Mouse (Mus musculus) MEL (cell line): ENCODE data around the gene Apc2. TPM values are rescaled to one million over a fixed set of nuclear protein-coding genes. Genes with fewer than 3 reads are reported as not detected.

Source experiments
- DNase-seq: peaks from one replicate; pipeline ENCODE4 v3.0.0; 2011; ENCODE audit warnings: low read depth, low spot score
- H3K27ac ChIP-seq: 2 replicates; pipeline ENCODE4 v1.5.1; 2012; ENCODE audit warnings: low read depth, mild to moderate bottlenecking, control low read depth, low read length, moderate library complexity; ENCODE audit not compliant: control insufficient read depth
- H3K27me3 ChIP-seq, 2 experiments: fragments of 150-350 bp in 1 of 2; sonication (generic) in 1 of 2; 2 replicates each; pipeline ENCODE4 v1.6.1; 2012; ENCODE audit warnings: low read length in 2 of 2, mild to moderate bottlenecking in 2 of 2, improper control_type of control experiment in 1 of 2, moderate library complexity in 1 of 2; ENCODE audit not compliant: insufficient read depth in 2 of 2, control insufficient read depth in 1 of 2
- H3K36me3 ChIP-seq, 2 experiments: 2 replicates each; pipeline ENCODE4 v1.6.1; 2012 to 2014; ENCODE audit warnings: low read length in 2 of 2, improper control_type of control experiment in 1 of 2, inconsistent platforms in 1 of 2, mild to moderate bottlenecking in 1 of 2; ENCODE audit not compliant: insufficient read depth in 2 of 2, control insufficient read depth in 1 of 2
- H3K4me1 ChIP-seq, 2 experiments: fragments of 150-350 bp in 1 of 2; sonication (generic) in 1 of 2; 2 replicates each; pipeline ENCODE4 v1.6.1; 2012; ENCODE audit warnings: low read length in 2 of 2, improper control_type of control experiment in 1 of 2, mild to moderate bottlenecking in 1 of 2; ENCODE audit not compliant: insufficient read depth in 2 of 2, control insufficient read depth in 1 of 2
- H3K4me3 ChIP-seq, 2 experiments: fragments of 150-350 bp in 1 of 2; sonication (generic) in 1 of 2; 2 replicates each; pipeline ENCODE4 v1.5.1; 2012; ENCODE audit warnings: low read depth in 2 of 2, low read length in 2 of 2, mild to moderate bottlenecking in 2 of 2, moderate library complexity in 2 of 2, control low read depth in 1 of 2, improper control_type of control experiment in 1 of 2; ENCODE audit not compliant: control insufficient read depth in 1 of 2, insufficient read depth in 1 of 2
- H3K79me2 ChIP-seq: 2 replicates; pipeline ENCODE4 v1.6.1; 2012; ENCODE audit warnings: mild to moderate bottlenecking, low read length, moderate library complexity; ENCODE audit not compliant: control insufficient read depth, poor library complexity, insufficient read depth
- H3K9ac ChIP-seq: 2 replicates; pipeline ENCODE4 v1.6.1; 2012; ENCODE audit warnings: low read depth, mild to moderate bottlenecking, control low read depth, low read length, moderate library complexity; ENCODE audit not compliant: control insufficient read depth, poor library complexity, severe bottlenecking
- H3K9me3 ChIP-seq: fragments of 150-350 bp; sonication (generic); replicated peaks from 2 replicates; pipeline ENCODE4 v1.6.1; 2012; ENCODE audit warnings: mild to moderate bottlenecking, low read length, improper control_type of control experiment, moderate library complexity; ENCODE audit not compliant: insufficient read depth
- CTCF ChIP-seq, 3 experiments: IDR thresholded peaks in 2 of 3; conservative IDR thresholded peaks in 1 of 3; 2 replicates each; pipeline ENCODE4 v1.5.1; 2011 to 2012; ENCODE audit warnings: low read length in 3 of 3, low read depth in 2 of 3, mild to moderate bottlenecking in 2 of 3, improper control_type of control experiment in 1 of 3, inconsistent platforms in 1 of 3, mixed read lengths in 1 of 3, moderate library complexity in 1 of 3; ENCODE audit not compliant: control insufficient read depth in 1 of 3, insufficient read depth in 1 of 3, poor library complexity in 1 of 3, severe bottlenecking in 1 of 3
- ELF1 ChIP-seq: IDR thresholded peaks from 2 replicates; pipeline ENCODE4 v1.6.1; 2014; ENCODE audit warnings: low read depth, mild to moderate bottlenecking, inconsistent platforms, low read length, improper control_type of control experiment, moderate library complexity
- ETS1 ChIP-seq: IDR thresholded peaks from 2 replicates; pipeline ENCODE4 v1.6.1; 2012; ENCODE audit warnings: low read depth, mild to moderate bottlenecking, inconsistent platforms, low read length, improper control_type of control experiment, moderate library complexity
- GATA1 ChIP-seq: IDR thresholded peaks from 2 replicates; pipeline ENCODE4 v1.6.1; 2011; ENCODE audit warnings: low read depth, low read length, improper control_type of control experiment
- KAT2A ChIP-seq: conservative IDR thresholded peaks from 2 replicates; pipeline ENCODE4 v1.6.1; 2012; ENCODE audit warnings: low read depth, low read length, improper control_type of control experiment, inconsistent platforms
- MAFK ChIP-seq: IDR thresholded peaks from 2 replicates; pipeline ENCODE4 v1.6.1; 2011; ENCODE audit warnings: low read depth, mild to moderate bottlenecking, low read length, improper control_type of control experiment, borderline replicate concordance
- MAX ChIP-seq: IDR thresholded peaks from 2 replicates; pipeline ENCODE4 v1.6.1; 2011; ENCODE audit warnings: low read length, improper control_type of control experiment
- MAZ ChIP-seq: IDR thresholded peaks from 2 replicates; pipeline ENCODE4 v1.6.1; 2012; ENCODE audit warnings: low read depth, mild to moderate bottlenecking, inconsistent platforms, low read length, improper control_type of control experiment
- MEF2A ChIP-seq: IDR thresholded peaks from 2 replicates; pipeline ENCODE4 v1.6.1; 2014; ENCODE audit warnings: low read depth, mild to moderate bottlenecking, inconsistent platforms, low read length, improper control_type of control experiment; ENCODE audit not compliant: poor library complexity, insufficient replicate concordance, severe bottlenecking; ENCODE audit errors: extremely low read depth
- MXI1 ChIP-seq: IDR thresholded peaks from 2 replicates; pipeline ENCODE4 v1.6.1; 2011; ENCODE audit warnings: mild to moderate bottlenecking, low read depth, low read length, improper control_type of control experiment
- MYB ChIP-seq: IDR thresholded peaks from 2 replicates; pipeline ENCODE4 v1.6.1; 2011; ENCODE audit warnings: mild to moderate bottlenecking, low read depth, low read length, improper control_type of control experiment
- NELFE ChIP-seq: IDR thresholded peaks from 2 replicates; pipeline ENCODE4 v1.6.1; 2011; ENCODE audit warnings: low read depth, low read length, improper control_type of control experiment
- POLR2A ChIP-seq, 2 experiments: IDR thresholded peaks; 2 replicates each; pipeline ENCODE4 v1.6.1; 2011 to 2012; ENCODE audit warnings: low read length in 2 of 2, mild to moderate bottlenecking in 2 of 2, control low read depth in 1 of 2, improper control_type of control experiment in 1 of 2, low read depth in 1 of 2, moderate library complexity in 1 of 2; ENCODE audit not compliant: control insufficient read depth in 1 of 2, insufficient read depth in 1 of 2, poor library complexity in 1 of 2
- POLR2AphosphoS5 ChIP-seq: IDR thresholded peaks from 2 replicates; pipeline ENCODE4 v1.6.1; 2012; ENCODE audit warnings: low read depth, borderline replicate concordance, mild to moderate bottlenecking, inconsistent platforms, low read length, moderate library complexity, mixed read lengths
- TBP ChIP-seq: IDR thresholded peaks from 2 replicates; pipeline ENCODE4 v1.8.0; 2011; ENCODE audit warnings: low read depth, low read length, improper control_type of control experiment
- TCF12 ChIP-seq: IDR thresholded peaks from 2 replicates; pipeline ENCODE4 v1.6.1; 2014; ENCODE audit warnings: low read depth, mild to moderate bottlenecking, inconsistent platforms, low read length, improper control_type of control experiment, moderate library complexity
- UBTF ChIP-seq: IDR thresholded peaks from 2 replicates; pipeline ENCODE4 v1.6.1; 2012; ENCODE audit warnings: low read depth, mild to moderate bottlenecking, inconsistent platforms, low read length, improper control_type of control experiment, moderate library complexity, borderline replicate concordance; ENCODE audit not compliant: insufficient read depth
- USF1 ChIP-seq: IDR thresholded peaks from 2 replicates; pipeline ENCODE4 v1.6.1; 2014; ENCODE audit warnings: low read depth, mild to moderate bottlenecking, inconsistent platforms, low read length, improper control_type of control experiment, moderate library complexity
- ZKSCAN1 ChIP-seq: IDR thresholded peaks from 2 replicates; pipeline ENCODE4 v1.6.1; 2012; ENCODE audit warnings: low read depth, mild to moderate bottlenecking, inconsistent platforms, low read length, improper control_type of control experiment, moderate library complexity
- ZNF384 ChIP-seq: IDR thresholded peaks from 2 replicates; pipeline ENCODE4 v1.6.1; 2012; ENCODE audit warnings: low read depth, mild to moderate bottlenecking, inconsistent platforms, low read length, improper control_type of control experiment
- polyA plus RNA-seq, 2 experiments: library from polyadenylated mRNA; stranded (reverse) in 1 of 2; unstranded in 1 of 2; fragments of >175 nt in 1 of 2; fragments of >200 nt in 1 of 2; gene quantifications; 2 replicates each; pipeline versions ENCODE4 v1.2.1 to v1.2.4; 2012; ENCODE audit warnings: low replicate concordance in 2 of 2, low read depth in 1 of 2; ENCODE audit not compliant: insufficient read length in 2 of 2, insufficient read depth in 1 of 2, missing spikeins in 1 of 2
- total RNA-seq: library from RNA; depleted of rRNA; stranded (reverse); fragments of 300-350 nt; gene quantifications from 2 replicates; pipeline ENCODE4 v1.2.3, GENCODE M21; 2012

Gene Apc2
- total and polyA plus RNA-seq, 3 experiments = 0.58 to 1.2 TPM; not detected in 1

GRCm38 (mm10) chr10:80323261-80324119, 27.7 kb downstream of the Apc2 start (continued):
- no peak for TF ChIP-seq ZNF384
- no peak for TF ChIP-seq UBTF
- no peak for TF ChIP-seq KAT2A
- TF ChIP-seq USF1 = peak; percentile 58; the same call in 1 of the 2 replicates
- no peak for TF ChIP-seq ZKSCAN1
- TF ChIP-seq NELFE = peak; percentile 52; the same call in 1 of the 2 replicates
- peak; percentile 10 to 67; a peak in 2 of 4 replicates for TF ChIP-seq POLR2A (IDR thresholded peaks at IDR 0.05; ENCODE audit: control insufficient read depth in 1 of 2, insufficient read depth in 1 of 2, low read depth in 1 of 2, low read length in 2 of 2, poor library complexity in 1 of 2)
- TF ChIP-seq GATA1 = no peak
- TF ChIP-seq MAZ = 0 out of 2 replicates have a peak, but pooled peaks have one; percentile 62
- peak; percentile 26; the same call in 1 of the 2 replicates for TF ChIP-seq MXI1
- 0 out of 2 replicates have a peak, but pooled peaks have one; percentile 11 for TF ChIP-seq TCF12
- TF ChIP-seq CTCF (IDR thresholded peaks at IDR 0.05 in 2 of 3, conservative IDR thresholded peaks at IDR 0.05 in 1 of 3; ENCODE audit: control insufficient read depth in 1 of 3, insufficient read depth in 1 of 3, low read depth in 2 of 3, low read length in 3 of 3, poor library complexity in 1 of 3, severe bottlenecking in 1 of 3) = no peak
- no peak for TF ChIP-seq ELF1
- TF ChIP-seq POLR2AphosphoS5 = no peak
- TF ChIP-seq MEF2A = no peak

GRCm38 (mm10) chr10:80324120-80325037, 28.6 kb downstream of the Apc2 start:
- DNase-seq = peak; percentile 74
- Histone ChIP-seq H3K36me3 (peaks cover 0 to 4% of the 10 kb centered on the region in 2 experiments; a peak in 2 of 4 replicates), H3K79me2 (peaks cover 28% of the 10 kb centered on the region), H3K27ac (0 out of 2 replicates have a peak overlapping the region, but pooled peaks have one; percentile 2), H3K9me3 (no peaks in the 10 kb centered on the region), H3K4me3 (peak overlapping the region; percentile 89 to 90), H3K4me1 (peaks cover 0 to 21% of the 10 kb centered on the region in 2 experiments; a peak in 3 of 4 replicates), H3K9ac (peak overlapping the region; percentile 54), H3K27me3 (no peaks in the 10 kb centered on the region)
- TF ChIP-seq MAZ (peak; percentile 36; the same call in 1 of the 2 replicates), MAFK (peak; percentile 75), ZNF384 (peak; percentile 84), TBP (peak; percentile 97), POLR2A (IDR thresholded peaks at IDR 0.05; ENCODE audit: control insufficient read depth in 1 of 2, insufficient read depth in 1 of 2, low read depth in 1 of 2, low read length in 2 of 2, poor library complexity in 1 of 2) (no peak), ETS1 (no peak), MYB (no peak), TCF12 (no peak), MEF2A (no peak), MAX (no peak)
